Mouse (Mus musculus): ENCODE measurements around the gene Srebf2.
"Not testable (repeated sequence)": the region's sequence is repeated elsewhere in the genome, so short reads cannot be mapped to it uniquely, and the experiment has no call there.

The Srebf2 gene

GRCm38 (mm10) chr15:82224602-82225215 is 77.7 kb downstream of the Srebf2 start:
- DNase-seq (ENCODE audit: low spot score in 2 of 2) = no peak

GRCm38 (mm10) chr15:82225769-82226168 is 78.8 kb downstream of the Srebf2 start:
- no peak for DNase-seq (ENCODE audit: low spot score in 2 of 2)

DNA sequence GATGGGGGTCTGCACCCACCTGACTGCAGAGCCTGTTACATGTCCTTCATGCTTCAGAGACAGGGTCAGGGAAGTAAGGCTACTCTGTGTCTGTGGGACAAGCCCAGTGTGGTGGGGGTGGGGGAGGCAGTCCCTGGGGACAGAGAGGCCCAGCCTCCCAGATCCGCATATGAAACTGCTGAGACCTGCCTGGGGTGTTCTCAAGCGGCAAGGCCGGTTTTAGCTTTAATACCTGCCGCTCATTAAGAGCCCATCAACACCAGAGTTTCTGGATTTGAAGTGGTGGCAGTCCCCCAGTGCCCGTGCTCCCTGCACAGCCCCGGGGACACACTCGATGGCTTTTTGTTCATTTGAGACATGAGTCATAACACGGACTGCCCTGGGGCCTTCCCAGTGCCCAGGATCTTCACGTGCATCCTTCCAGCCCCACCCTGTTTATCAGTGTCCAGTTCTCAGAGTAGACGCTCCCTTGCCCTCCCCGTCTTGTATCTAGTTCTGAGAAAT is 82.6 kb downstream of the Srebf2 start:
- peak in 1 of 2 experiments; percentile 61 for DNase-seq (ENCODE audit: low spot score in 2 of 2)

DNA sequence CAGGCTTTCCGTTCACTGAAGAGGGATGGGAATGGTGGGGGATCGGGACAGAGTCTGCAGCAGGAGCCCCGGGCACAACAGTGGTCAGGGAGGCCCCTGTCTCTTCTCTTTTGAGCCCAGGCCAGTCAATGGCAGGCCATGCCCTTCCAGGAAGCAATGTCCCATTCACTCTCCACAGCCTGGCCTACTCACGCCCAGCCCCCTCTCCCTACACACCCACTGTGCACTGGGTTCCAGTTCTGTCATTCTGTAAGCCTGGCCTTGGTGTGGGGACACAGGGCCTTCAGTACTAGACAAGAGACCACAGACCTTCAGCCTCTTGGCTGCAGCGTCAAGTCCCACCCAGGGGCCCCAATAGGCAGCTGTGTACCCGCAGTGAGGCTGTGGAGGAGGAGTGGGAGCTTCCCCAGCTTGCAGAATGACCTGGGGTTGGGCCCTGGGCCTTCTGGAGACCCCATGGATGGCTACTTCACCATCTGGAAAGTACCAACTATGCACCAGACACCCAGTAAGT is 83.2 kb downstream of the Srebf2 start:
- DNase-seq (ENCODE audit: low spot score in 2 of 2) = no peak

DNA sequence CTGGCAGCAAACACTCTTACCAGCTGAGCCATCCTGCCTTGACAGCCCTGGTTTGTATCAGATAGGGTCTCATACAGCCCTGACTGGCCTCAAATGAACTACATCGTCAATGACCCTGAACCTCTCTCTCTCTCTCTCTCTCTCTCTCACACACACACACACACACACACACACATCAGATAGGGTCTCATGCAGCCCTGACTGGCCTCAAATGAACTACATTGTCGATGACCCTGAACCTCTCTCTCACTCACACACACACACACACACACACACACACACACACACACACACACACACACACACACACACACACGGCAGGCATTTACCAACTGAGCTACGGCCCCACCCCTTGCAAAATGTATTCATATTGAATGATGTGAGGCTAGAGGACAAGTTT is 84.1 kb downstream of the Srebf2 start:
- no peak for DNase-seq (ENCODE audit: low spot score in 2 of 2)

GRCm38 (mm10) chr15:82231591-82232378 is 84.8 kb downstream of the Srebf2 start:
- DNase-seq (ENCODE audit: low spot score in 2 of 2) = no peak

GRCm38 (mm10) chr15:82232651-82233050 is 85.7 kb downstream of the Srebf2 start:
- DNase-seq (ENCODE audit: low spot score in 2 of 2) = no peak

GRCm38 (mm10) chr15:82235661-82236060 is 88.7 kb downstream of the Srebf2 start:
- no peak for DNase-seq (ENCODE audit: low spot score in 2 of 2)

DNA sequence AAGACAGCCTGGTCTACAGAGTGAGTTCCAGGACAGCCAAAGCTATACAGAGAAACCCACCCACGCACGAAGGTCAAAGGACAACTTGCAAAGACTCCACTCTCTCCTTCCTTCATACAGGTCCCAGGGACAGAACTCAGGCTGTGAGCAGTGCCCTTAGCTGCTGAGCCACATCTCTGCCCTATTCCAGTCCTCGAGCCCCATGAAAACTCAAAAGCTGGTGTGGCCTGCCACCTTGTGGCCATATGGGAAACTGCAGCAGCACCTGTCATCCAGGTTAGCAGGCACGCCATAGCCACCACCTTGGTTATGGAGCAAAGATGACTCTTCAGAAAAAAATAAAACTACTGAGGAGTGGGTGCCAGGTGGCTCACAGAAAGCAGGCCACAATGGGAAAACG is 89.6 kb downstream of the Srebf2 start:
- peak; percentile 75 to 86 for DNase-seq (ENCODE audit: low spot score in 2 of 2)

- no peak for DNase-seq (ENCODE audit: low spot score in 2 of 2)
These were observed 96.3 kb downstream of the Srebf2 start for GRCm38 (mm10) chr15:82243311-82243710.

- no peak for DNase-seq (ENCODE audit: low spot score in 2 of 2)
These were observed 96.7 kb downstream of the Srebf2 start for GRCm38 (mm10) chr15:82243742-82244114.

DNA sequence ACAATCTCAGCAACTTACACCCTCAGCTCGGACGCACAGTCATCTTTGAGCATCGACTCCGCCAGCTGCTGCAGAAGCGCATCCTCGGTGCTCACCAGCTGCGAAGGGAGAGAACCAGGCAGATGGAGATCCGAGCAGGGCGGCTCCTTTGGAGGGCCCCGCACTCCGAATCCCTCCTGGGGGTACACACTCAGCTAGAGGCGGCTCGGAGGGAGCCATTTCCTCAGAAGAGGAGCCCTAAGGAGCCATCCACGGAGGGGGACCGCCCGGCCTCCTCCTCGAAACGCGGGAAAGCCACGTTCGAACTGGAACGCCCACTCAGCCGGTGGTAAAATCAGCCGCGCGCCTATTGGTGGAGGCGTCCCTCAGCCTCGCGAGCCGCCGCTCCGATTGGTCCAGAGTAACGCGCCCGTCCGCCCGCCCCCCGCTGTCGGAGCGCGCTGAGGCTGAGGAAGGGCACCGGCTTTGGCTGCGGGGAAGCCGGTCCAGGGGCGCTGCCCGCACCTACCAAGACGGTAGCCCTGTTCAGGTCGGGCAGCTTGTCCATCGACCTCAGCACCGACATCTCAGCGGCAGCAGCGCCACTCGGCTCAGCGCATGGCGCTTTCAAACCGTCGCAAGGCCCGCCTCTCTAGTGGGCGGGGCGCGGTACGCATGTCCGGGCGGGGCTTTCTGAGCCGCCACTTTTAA is 97.3 kb downstream of the Srebf2 start, which contains the start of gene Cenpm:
TSS of gene Cenpm (minus strand) at position 634 of the 690 bp plus-strand sequence.
- peak; percentile 89 to 92 for DNase-seq (ENCODE audit: low spot score in 2 of 2)

- DNase-seq (ENCODE audit: low spot score in 2 of 2) = not testable (repeated sequence)
These were observed 97.8 kb downstream of the Srebf2 start for GRCm38 (mm10) chr15:82244805-82245161.

GRCm38 (mm10) chr15:82247131-82247776 is 100.3 kb downstream of the Srebf2 start:
- DNase-seq (ENCODE audit: low spot score in 2 of 2) = no peak

DNA sequence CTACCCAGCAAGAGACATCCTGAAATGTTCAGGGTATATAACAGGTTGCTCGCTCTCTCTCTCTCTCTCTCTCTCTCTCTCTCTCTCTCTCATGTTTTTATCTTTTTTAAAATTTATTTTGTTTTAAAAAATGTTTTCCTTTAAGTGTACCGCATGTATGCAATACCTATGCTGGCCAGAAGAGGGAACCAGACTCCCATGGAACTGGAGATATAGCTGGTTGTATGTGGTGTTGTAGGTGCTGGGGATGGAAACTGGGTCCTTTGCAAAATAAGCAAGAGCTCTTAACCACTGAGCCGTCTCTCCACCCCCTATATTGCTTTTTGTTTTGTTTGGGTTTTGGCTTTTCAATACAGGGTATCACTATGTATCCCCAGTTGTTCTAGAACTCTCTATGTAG is 104.6 kb downstream of the Srebf2 start:
- no peak for DNase-seq (ENCODE audit: low spot score in 2 of 2)

DNA sequence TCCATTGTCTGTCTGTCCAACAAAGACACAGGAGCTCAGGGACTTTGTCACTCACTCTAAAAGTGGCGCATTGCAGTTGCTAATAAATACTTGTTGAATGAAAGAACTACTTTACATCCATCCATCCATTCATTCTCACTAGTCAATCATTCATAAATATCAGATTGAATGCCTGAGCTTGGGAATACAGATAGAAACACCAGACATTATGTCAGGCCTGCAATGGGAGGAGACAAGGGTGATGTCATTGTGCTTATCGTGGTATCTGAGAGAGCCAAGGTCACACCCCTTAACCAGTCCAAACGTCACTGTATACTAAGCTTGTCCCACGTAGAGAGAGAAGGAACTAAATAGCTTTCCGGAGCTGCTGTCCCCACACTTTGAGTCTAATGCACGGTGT is 105.1 kb downstream of the Srebf2 start, which contains the start of gene 1500009C09Rik:
TSS of gene 1500009C09Rik (plus strand) at position 301 of the 400 bp plus-strand sequence.
- no peak for DNase-seq (ENCODE audit: low spot score in 2 of 2)

Data from spleen, postnatal 14 days (tissue).